Mouse (Mus musculus) testis, postnatal 10 days (tissue): Measurements from ENCODE around the gene Galnt11.
"Not testable (repeated sequence)": the region's sequence is repeated elsewhere in the genome, so short reads cannot be mapped to it uniquely, and the experiment has no call there.

Experiments used
- DNase-seq: peaks from one replicate; pipeline ENCODE4 v3.0.0; 2021; ENCODE audit warnings: low spot score

Gene Galnt11

DNA sequence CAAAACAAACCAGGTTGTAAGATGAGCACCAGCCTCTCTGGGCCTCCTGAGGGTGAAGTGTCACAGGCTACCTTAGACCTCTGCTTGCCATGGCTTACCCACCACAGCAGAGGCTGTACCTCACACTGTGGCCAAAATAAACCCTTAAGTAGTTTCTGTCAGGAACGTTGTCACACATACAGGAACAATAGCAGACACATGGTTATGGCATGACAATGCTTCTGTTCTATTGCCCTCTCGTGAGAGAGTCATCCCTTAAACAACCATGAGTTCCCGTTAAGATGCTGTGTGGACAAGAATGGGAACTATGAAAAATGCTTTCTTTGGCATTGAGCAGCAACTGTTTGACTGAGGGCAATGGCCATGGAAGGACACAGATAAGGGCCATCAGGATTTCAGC is at the start of gene Galnt11:
Gene Galnt11, plus strand, starts transcription at position 301 of the 400 bp plus-strand sequence.
- no peak for DNase-seq

DNA sequence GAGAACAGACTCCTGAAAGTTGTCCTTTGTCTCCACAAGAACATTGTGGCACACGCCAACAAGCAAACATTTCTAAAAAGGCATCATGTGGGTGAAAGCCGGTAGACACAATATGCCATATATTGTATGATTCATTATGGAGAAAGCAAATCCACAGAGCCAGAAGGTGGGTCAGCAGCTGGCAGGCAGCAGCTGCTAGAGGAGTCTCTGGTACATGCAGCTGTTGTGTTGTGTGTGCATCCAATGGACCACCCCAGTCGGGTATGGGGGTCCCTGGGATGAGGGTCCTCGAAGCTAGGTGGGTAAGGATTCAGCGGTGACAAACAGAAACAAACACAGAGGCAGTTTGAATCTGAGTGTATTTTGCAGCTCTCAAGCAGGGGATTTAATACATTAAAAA is 43.8 kb upstream of the Galnt11 start:
- DNase-seq: not testable (repeated sequence)

DNA sequence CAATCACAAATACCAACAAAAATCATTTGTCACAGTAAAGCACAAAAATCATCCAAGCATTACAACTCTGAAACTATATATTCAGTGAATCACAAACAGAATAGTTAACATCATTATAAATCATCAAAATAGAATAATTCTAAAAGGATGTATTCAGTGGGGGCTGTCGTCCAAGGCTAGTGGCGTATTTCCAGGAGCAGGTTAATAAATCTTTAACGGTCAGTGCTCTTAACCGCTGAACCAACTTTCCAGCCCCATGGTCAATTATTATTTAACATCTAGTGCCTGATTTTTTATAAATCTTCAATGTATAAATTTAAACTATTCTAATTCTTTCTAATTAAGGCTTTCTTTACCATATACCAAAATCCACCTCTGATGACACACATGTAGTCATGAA is 43.2 kb upstream of the Galnt11 start:
- not testable (repeated sequence) for DNase-seq

DNA sequence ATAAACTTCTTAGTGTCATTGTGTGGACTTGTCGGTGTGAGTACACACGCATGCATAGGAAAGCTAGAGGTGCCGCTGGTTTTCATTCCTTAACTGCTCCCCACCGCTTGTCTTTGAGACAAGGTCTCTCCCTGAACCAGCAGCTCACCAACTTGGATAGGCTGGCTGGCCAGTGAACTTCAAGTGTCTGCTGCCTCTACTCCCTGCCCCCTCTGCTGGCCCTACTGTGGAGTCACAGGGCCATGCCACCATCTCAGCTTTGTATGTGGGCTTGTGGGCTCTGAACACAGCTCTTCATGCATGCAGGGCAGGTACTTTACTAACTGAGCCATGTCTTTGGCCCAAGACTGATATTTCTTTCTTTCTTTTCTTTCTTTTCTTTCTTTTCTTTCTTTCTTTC is 42.4 kb upstream of the Galnt11 start:
- no peak for DNase-seq

DNA sequence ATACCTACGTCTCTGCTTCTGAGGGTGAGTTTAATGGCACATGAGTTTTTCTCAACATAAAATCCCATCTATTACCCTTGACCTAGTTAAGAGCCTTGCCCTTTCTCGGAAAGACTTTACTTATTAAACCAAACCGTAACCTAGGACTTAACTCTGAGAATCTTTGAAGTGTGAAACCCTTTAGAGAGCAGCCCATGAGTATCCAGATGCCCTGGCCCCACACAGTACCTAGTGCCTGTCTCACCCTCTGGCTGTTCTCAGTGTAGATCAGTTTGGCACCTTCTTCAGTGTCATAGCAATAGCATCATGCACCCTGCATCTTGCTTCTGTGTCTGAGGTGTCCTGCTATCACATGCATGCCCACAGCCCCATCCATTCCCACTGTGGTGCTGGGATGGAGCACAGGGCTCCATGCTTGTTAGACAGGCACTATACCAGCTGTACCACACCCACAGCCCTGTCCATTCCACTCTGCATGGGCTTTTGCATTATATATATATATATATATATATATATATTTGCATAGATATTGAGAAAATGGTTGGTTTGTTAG is 41.7 kb upstream of the Galnt11 start:
- no peak for DNase-seq

DNA sequence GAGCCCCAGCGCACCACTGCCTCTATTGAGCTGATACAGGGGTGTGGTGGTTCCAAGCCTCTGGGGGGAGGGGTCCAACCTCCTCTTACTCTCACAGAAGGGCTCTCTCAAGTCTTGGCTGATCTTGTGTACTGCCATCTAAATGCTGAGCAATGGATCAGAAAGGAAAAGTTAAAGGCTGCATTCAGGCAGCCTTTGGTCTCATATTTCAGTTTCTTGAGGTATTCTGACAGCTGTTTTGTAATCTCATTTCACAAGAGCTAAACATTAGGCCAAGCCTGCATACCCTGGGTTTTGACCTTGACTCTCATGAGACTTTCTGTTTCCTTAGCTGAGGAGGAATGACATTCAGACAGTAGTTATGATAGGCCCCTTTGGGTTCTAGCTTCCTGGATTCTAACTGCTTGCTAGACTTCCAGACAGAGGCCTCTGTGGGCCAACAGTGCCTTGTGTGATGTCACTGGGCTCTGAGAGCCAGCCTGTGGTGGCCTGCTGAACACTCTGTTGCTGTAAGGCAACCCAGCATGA is 40.6 kb upstream of the Galnt11 start, which contains the start of gene Galntl5:
Gene Galntl5, plus strand, starts transcription at position 457 of the 528 bp plus-strand sequence.
- DNase-seq: no peak

DNA sequence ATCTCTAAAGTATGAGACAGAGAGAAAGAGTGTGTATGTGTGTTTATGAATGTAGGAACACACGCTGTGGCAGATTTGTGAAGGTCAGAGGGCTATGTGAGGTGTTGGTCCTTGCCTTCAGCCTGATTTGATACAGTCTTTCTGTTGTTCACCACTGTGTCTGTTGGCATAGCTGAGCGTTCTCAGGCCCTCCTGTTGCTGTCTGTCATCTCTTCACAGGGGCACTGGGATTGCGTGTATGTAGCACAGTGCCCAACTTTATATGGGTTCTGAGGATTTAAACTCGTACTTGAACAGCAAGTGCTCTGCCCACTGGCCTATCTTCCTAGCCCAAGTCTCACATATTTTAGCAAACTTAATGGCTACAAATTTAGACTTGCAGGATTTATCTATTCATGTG is 38.1 kb upstream of the Galnt11 start:
- no peak for DNase-seq

DNA sequence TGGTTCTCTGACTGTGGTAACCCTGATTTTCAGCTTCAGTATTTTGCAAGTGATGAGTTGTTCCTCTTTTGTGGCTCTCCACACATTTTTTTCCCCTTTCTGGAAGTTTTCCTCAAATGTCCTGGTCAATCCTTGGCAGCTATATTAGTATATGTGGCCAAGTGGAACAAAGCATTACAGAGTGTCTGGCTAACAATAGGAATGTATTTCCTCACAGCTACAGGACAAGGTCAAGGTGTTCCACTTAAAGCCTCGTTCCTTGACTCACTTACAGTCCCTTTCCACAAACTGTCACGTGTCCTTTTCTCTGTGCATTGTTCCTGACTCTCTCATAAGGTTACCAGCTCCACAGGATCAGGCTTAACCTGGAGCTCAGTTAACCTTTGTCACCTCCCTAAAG is 37.1 kb upstream of the Galnt11 start:
- DNase-seq: no peak

DNA sequence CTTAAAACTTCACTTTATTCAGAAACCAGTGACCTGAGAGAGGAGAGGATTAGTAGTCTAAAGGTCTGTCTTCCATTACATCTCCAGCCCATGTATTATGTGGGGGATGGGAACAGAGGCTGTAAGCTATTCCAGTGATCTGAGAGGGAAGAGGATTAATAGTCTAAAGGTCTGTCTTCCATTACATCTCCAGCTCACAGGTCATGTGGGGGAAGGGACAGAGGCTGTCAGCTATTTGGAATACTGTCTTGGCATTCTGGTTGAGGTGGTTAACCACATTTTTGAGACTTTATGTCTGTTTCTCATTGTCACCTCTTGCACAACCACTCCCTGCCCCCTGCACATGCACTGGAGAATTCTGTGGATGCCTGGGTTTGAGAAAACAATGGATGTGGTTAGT is 34.0 kb upstream of the Galnt11 start:
- no peak for DNase-seq

DNA sequence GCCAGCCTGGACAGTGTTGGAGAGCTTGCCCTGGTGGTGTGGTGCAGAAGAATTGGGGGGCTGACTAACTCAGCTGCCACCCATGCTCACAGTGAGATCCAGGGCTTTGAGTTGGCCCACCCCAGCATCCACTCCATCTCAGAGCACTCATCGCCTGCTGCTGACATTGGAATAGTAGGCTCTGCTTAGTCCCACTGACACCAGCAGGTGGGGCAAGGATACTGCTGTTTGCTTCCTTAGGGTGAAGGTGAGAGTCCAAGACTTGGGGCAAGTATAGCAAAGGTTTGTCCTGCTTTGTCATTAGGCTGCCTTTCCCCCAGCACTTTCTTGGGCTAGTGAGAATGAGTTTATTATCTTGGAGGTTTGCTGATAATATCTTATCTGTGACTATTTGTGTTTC is 32.9 kb upstream of the Galnt11 start:
- DNase-seq: peak; percentile 60

DNA sequence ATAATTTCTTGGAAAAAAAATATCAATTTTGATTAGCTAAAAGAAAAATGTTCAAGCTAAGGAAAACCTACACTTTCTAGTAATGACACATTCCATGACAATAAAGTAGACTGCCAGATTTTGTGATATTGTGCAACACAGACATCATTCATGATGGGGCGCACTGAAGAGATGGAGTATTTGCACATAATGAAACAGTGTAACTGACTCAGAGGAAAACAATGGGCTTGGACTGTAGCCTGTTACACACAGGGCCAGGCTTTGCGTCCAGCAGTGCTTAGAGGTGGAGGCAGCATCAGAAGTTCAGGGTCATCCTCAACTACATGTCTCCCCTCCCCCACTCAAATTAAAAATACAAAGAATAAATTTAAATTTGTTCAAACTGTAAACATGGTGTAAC is 31.2 kb upstream of the Galnt11 start:
- no peak for DNase-seq

DNA sequence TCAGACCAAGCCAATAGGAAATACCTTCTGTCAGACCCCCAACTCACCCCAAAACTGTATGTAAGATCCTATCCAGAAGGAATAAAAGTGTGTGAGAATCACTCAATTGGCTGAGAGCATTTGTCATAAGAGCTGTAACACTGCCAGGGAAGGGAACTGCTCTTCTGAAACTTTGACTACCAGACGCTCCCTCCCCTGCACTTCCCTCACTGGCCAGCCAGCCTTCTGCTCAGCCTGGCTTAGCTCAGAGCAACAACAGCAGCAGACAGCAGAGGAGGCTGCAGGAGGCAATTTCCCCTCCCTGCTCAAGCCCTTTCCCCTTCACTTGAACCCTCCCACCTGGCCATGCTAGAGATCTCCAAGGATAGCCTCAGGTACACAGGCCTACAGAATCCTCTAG is 9.8 kb upstream of the Galnt11 start:
- DNase-seq: no peak

DNA sequence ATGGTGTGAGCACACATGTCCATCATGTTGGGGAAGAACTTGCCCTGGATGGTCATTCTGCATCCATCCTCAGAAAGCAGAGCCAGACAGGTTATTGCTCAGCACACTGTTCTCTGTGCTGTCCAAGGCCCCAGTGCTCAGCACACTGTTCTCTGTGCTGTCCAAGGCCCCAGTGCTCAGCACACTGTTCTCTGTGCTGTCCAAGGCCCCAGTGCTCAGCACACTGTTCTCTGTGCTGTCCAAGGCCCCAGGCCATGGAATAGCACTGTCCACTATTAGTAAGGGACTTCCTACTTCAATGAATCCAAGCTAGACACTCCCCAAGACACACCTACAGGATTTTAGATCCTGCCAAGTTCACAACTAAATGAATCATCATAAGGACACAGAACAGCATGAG is 8.5 kb upstream of the Galnt11 start:
- not testable (repeated sequence) for DNase-seq

DNA sequence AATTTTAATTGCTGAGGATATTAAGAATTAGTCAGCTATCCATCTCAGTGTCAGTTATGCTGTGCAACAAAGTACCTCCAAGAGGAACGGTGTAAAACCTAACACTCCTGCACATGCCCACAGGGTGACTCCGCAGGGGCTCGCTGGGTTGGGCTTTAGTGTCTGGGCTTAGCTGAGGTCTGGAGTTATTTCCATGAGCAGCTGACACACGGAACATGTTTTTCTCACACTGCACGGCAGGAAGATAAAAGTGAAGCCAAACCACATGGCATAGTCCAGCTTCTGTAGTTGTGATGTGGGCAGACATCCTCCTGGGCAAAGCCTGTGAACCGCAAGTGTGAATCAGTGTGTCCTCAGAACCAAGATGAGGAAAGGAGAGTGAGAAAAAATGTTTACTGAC is 6.7 kb upstream of the Galnt11 start:
- DNase-seq: no peak

DNA sequence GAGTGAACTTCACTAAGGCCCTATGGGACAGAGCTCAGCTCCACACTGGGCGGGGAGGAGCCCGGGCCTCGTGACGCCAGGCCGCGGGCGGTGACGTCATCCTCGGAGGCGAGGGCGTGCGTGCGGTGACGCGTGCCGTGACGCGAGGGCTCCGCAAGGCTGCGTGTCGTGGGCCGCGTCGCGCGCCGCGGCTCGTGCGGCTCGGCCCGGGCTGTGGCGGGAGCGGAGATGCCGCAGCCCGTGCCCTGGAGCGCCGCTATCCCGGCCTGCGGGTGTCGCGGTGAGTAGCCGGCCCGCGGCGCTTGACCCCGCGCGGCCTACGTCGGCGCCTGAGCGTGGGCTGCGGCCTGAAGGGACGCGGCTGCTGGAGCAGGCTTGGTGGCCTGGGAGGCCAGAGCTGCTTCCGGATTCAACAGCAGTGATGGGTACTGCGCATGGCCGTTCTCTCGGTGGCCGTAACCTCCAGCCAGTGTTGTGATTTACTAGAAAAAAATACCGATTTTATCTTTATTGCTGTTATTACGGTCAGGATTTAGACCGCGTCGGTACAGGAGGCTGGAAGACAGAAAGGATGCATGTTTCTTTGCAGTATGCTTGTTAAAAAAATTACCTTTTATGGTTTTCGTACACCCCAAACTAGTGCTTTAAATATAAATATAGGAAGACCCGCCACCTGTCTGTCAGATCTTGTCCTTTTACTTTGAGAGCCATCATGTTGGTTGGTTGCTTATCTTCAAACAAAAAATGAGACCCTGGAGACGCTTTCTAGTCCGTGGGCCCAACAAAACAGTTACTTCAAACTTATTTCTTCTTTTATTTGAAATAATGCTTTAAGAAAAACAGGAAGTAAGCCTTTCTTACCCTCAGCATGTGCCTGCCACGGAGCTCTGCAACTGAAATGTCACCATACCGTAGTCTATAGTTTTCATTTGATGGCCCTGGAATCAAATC is 1.3 kb downstream of the Galnt11 start, which contains the start of gene E130116L18Rik:
Gene E130116L18Rik, minus strand, starts transcription at position 402 of the 951 bp plus-strand sequence.
- DNase-seq: peak; percentile 96

DNA sequence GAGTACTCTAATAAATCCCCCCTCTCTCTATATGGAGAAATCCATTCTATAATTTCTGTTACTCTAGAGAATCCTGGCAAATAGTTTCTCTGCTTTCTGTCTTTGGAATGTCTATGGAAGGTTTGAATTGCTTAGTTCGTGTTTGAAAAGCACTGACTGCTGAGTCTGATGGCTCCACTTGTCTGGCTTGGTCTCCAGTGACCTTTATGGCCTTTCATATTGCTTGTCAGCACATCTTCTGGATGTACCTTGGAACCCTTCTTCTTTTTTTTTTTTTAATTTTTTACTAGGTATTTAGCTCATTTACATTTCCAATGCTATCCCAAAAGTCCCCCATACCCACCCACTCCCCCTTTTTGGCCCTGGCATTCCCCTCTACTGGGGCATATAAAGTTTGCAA is 2.7 kb downstream of the Galnt11 start:
- DNase-seq: not testable (repeated sequence)

DNA sequence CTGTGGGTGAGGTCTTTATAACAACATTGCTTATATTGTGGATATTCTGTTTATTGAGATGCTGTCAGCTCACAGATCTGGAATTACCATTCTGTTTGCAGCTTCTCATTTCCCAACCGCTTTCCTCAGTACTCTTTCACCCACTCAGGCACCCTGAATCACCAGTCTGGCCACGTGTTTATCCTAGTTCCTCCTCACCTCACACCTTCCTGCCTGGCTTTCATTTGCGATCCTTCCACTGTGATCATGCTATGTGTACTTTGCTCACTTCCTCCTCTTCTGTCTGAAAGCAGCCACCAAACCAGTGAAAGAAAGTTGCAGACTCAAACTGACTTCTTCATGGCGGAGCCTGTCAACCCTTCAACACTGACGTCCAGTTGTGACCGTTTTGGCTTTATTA is 21.4 kb downstream of the Galnt11 start:
- DNase-seq: no peak

DNA sequence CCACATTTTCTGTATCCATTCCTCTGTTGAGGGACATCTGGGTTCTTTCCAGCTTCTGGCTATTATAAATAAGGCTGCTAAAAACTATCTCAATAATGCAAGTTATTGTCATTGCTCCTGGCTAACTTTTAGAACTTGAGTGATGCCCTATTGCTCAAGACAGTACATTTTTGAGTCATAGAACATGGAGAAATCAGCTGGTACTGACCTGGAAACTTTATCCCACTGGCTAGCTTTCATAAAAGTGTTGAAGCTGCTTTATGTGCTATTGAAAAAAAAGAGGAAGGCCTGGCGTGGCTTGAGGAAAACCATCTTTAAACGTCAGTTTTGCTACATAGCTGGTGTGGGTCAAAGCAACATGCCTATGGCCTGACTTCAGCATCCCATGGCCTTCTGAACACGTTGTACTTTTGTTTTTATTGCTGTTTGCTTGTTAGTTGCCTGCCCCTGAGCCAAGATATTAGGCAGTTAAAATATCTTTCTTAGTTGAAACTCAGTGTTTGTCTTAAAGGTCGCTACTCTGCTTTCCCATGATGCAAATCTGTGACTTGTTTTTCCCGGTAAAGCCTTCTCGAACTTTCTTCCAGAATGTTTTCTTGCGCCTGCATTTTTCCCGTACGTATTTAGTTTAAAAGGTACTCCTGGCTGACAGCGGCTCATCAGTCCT is 24.2 kb downstream of the Galnt11 start:
- DNase-seq: no peak

DNA sequence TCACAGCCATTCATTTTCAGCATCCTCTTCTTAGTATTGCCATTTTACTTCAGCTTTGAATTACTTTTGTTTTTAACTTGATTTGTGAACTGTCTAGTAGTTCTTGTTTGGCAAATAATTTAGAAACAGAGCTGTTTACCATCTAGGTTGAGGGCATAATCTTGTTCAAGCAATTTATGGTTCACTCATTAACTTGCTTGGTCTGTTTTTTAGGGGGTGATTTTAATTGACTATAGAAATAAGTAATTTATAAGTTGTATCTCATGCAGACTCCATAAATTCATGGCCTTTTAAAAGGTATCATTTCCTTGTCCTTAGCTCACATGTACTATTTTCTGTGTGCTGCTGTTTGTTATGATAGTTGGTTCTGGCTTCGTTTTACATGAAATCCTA is 24.8 kb downstream of the Galnt11 start:
- no peak for DNase-seq

DNA sequence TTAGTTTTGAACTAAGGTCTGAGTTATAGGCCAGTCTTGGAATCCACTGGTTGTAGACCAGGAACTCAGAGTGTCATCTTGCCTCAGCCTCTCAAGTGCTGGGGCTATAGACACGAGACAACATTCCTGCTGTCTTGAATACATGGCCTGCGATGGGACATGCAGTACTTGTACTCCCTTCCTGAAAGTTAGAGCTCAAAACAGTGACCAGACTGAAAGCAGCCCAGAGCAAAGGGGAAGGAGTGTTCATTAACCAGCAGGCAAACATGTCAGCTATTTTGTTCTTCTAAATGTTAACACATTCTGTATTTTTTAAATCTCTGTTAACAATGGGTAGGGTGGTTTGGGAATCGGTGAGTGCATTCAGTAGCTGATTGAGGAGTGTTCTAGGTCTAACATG is 25.3 kb downstream of the Galnt11 start:
- DNase-seq: no peak

DNA sequence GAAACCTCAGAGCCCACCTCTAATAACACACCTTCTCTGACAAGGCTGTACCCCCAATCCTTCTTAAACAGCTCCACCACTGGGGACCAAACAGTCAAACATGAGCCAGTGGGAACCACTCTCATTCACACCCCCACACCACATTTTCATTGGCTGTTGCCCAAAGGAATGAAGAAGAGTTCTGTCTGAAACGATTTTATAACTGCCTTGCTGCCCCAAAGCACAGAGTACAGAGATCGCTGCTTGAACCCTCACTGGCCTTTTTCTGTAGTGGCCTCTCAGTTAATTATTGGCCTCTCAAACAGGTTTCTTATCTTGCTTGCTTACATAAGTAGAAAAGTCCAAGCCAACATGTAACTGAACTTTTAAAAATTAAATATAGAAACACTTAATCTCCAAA is 30.7 kb downstream of the Galnt11 start:
- no peak for DNase-seq

DNA sequence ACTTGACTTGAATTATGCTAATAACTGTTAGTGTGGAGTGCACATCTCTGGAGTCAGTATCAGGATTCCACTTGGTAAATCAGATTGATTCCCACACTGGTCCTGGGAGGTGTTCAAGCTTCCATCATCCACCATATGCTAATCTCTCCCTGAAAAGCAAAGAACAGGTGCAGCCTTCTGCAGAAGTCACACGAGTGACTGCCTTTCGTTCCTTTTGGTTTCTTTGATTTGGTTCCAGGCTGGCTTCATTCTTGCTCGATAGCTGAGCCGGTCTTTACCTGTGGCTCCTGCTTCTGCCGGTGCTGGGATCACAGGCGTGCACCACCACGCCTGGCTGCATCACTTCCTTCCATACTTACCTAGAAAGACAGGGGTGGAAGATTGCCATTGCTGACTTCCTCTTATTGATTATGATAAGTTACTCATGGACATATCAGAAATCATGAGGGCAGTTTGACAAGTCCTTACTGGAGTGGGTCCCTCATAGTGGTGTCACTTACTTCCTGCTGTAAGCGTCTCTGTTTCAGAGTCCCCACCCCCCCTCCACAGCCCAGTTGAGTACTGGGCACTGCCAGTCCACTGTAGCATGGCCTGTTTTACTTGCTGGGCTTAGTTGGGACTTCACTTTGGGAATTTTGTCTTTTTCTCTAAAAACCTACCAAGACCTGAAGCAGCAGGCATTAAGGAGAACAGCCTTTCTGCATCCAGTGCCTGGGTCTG is 31.3 kb downstream of the Galnt11 start:
- DNase-seq: no peak
